Mouse (Mus musculus): ENCODE measurements around the gene Ndufs1. TPM values are rescaled to one million over a fixed set of nuclear protein-coding genes. Genes with fewer than 3 reads are reported as not detected.

Ndufs1 gene
- polyA plus RNA-seq, 1 experiment from 2014 or later: 136 TPM

GRCm38 (mm10) chr1:63129857-63130690 lies 46.6 kb downstream of the Ndufs1 start:
- peak overlapping the region; percentile 48 for H3K4me2 ChIP-seq
- 24% methylated on average over 18 of the region's 18 CpGs for WGBS
- peaks cover 3% of the 10 kb centered on the region for H3K4me1 ChIP-seq
- H3K9ac ChIP-seq: no peak overlapping the region
- no peaks in the 10 kb centered on the region for H3K27me3 ChIP-seq (replicated peaks)
- no peaks in the 10 kb centered on the region for H3K9me3 ChIP-seq
- H3K27ac ChIP-seq: no peak overlapping the region
- peak; percentile 70 for ATAC-seq (replicated peaks)
- 0 out of 2 replicates have a peak, but pooled peaks cover 4% of the 10 kb centered on the region for H3K36me3 ChIP-seq (replicated peaks)
- peak overlapping the region; percentile 24 for H3K4me3 ChIP-seq

GRCm38 (mm10) chr1:63129273-63129672 lies 47.4 kb downstream of the Ndufs1 start:
- 20% methylated on average over 3 of the region's 3 CpGs for WGBS
- Histone ChIP-seq H3K4me3 (no peak overlapping the region), H3K4me1 (peaks cover 3% of the 10 kb centered on the region), H3K36me3 (replicated peaks) (0 out of 2 replicates have a peak, but pooled peaks cover 4% of the 10 kb centered on the region), H3K27ac (no peak overlapping the region), H3K9ac (no peak overlapping the region), H3K9me3 (no peaks in the 10 kb centered on the region), H3K27me3 (replicated peaks) (no peaks in the 10 kb centered on the region), H3K4me2 (peak overlapping the region; percentile 48; the same call in 1 of the 2 replicates)
- ATAC-seq (replicated peaks): no peak

GRCm38 (mm10) chr1:63126206-63126605 lies 50.4 kb downstream of the Ndufs1 start:
- Histone ChIP-seq H3K9ac (no peak overlapping the region), H3K9me3 (no peaks in the 10 kb centered on the region), H3K36me3 (replicated peaks) (peaks cover 20% of the 10 kb centered on the region; the same call in 1 of the 2 replicates), H3K4me3 (no peak overlapping the region), H3K4me1 (peaks cover 3% of the 10 kb centered on the region), H3K4me2 (no peak overlapping the region), H3K27ac (no peak overlapping the region), H3K27me3 (replicated peaks) (no peaks in the 10 kb centered on the region)
- 90% methylated on average over 3 of the region's 3 CpGs for WGBS
- no peak for ATAC-seq (replicated peaks)

DNA sequence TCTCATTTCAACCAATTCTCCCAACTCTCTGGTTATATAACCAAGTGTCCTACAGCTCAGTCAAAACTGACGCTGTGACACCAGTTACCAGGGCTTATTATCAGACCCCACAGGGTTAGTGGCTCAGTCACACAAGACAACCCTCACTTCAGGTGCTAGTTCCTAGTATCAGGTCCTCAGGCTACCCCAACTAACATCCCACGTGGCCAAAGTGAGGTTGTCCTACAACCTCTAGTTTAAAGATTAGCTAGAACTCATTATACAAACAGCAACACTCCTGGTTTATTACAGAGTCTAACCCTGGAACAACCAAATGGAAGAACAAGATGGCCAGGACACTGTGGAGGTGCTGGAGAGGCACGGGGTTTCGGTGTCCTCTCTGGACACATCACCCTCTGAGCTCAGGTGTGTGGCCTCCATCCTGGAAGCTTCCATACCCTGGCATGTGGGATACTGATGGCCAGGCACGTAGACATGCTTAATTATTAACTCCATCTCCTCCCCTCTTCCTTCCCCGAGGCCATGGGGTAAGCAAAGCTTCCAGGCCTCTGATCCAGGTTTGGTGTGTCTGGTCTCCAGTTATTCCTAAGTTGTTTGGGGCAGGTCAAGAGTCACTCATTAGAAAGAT lies 52.7 kb downstream of the Ndufs1 start:
- Histone ChIP-seq H3K27ac (no peak overlapping the region), H3K4me1 (no peaks in the 10 kb centered on the region), H3K4me3 (no peak overlapping the region), H3K36me3 (replicated peaks) (peaks cover 32% of the 10 kb centered on the region), H3K9ac (no peak overlapping the region), H3K27me3 (replicated peaks) (no peaks in the 10 kb centered on the region), H3K9me3 (no peaks in the 10 kb centered on the region), H3K4me2 (no peak overlapping the region)
- 87% methylated on average over 6 of the region's 6 CpGs for WGBS
- ATAC-seq (replicated peaks): no peak

GRCm38 (mm10) chr1:63122005-63122404 lies 54.6 kb downstream of the Ndufs1 start:
- 95% methylated on average over 6 of the region's 6 CpGs for WGBS
- Histone ChIP-seq H3K27ac (no peak overlapping the region), H3K27me3 (replicated peaks) (no peaks in the 10 kb centered on the region), H3K36me3 (replicated peaks) (peaks cover 32% of the 10 kb centered on the region), H3K4me3 (no peak overlapping the region), H3K4me1 (peaks cover 2% of the 10 kb centered on the region; the same call in 1 of the 2 replicates), H3K4me2 (no peak overlapping the region), H3K9ac (no peak overlapping the region), H3K9me3 (no peaks in the 10 kb centered on the region)
- ATAC-seq (replicated peaks): no peak

GRCm38 (mm10) chr1:63120382-63120781 lies 56.3 kb downstream of the Ndufs1 start:
- H3K36me3 ChIP-seq (replicated peaks): peaks cover 27% of the 10 kb centered on the region
- H3K4me1 ChIP-seq: peaks cover 19% of the 10 kb centered on the region
- H3K4me3 ChIP-seq: no peak overlapping the region
- no peak for ATAC-seq (replicated peaks)
- no peak overlapping the region for H3K9ac ChIP-seq
- no peak overlapping the region for H3K27ac ChIP-seq
- no peak overlapping the region for H3K4me2 ChIP-seq
- no peaks in the 10 kb centered on the region for H3K27me3 ChIP-seq (replicated peaks)
- WGBS: 97% methylated on average over 2 of the region's 2 CpGs
- no peaks in the 10 kb centered on the region for H3K9me3 ChIP-seq

- no peak overlapping the region for H3K9ac ChIP-seq
- no peak overlapping the region for H3K4me3 ChIP-seq
- H3K27ac ChIP-seq: no peak overlapping the region
- no peaks in the 10 kb centered on the region for H3K27me3 ChIP-seq (replicated peaks)
- peaks cover 27% of the 10 kb centered on the region for H3K36me3 ChIP-seq (replicated peaks)
- H3K9me3 ChIP-seq: no peaks in the 10 kb centered on the region
- 96% methylated on average over 4 of the region's 4 CpGs for WGBS
- H3K4me2 ChIP-seq: no peak overlapping the region
- peaks cover 22% of the 10 kb centered on the region for H3K4me1 ChIP-seq
- ATAC-seq (replicated peaks): no peak
These were observed 57.0 kb downstream of the Ndufs1 start for GRCm38 (mm10) chr1:63119675-63120074.

- Histone ChIP-seq H3K36me3 (replicated peaks) (peaks cover 5% of the 10 kb centered on the region), H3K4me2 (peak overlapping the region; percentile 67), H3K9me3 (no peaks in the 10 kb centered on the region), H3K27me3 (replicated peaks) (no peaks in the 10 kb centered on the region), H3K4me3 (peak overlapping the region; percentile 92), H3K9ac (no peak overlapping the region), H3K27ac (peak overlapping the region; percentile 96), H3K4me1 (peaks cover 38% of the 10 kb centered on the region)
- 50% methylated on average over 3 of the region's 3 CpGs for WGBS
- no peak for ATAC-seq (replicated peaks)
These were observed 61.1 kb downstream of the Ndufs1 start for GRCm38 (mm10) chr1:63115540-63115939.

DNA sequence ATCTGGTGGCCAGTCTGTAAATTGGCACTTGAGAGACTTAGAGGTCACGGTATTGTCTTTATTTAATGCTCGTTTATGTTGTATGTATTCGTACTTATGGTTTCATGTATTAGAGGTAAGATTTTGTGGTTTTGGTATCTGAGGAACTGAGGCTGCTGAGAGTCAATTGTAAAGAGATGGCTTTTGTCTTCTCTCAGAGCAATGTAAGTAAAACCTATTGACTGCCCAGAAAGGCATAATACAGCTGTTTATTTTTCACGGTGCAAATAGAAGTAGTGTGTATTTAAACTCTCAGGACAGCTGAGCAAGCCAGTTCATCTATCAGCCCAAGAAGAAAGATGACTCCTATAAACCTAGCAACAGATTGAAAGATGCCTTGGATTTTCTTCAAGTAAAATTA lies 61.5 kb downstream of the Ndufs1 start:
- Histone ChIP-seq H3K27ac (peak overlapping the region; percentile 96), H3K36me3 (replicated peaks) (peaks cover under 1% of the 10 kb centered on the region; the same call in 1 of the 2 replicates), H3K4me1 (peaks cover 42% of the 10 kb centered on the region), H3K27me3 (replicated peaks) (no peaks in the 10 kb centered on the region), H3K9ac (peak overlapping the region; percentile 96), H3K9me3 (no peaks in the 10 kb centered on the region), H3K4me2 (peak overlapping the region; percentile 67), H3K4me3 (peak overlapping the region; percentile 92)
- WGBS: 12% methylated on average over 4 of the region's 4 CpGs
- no peak for ATAC-seq (replicated peaks)

DNA sequence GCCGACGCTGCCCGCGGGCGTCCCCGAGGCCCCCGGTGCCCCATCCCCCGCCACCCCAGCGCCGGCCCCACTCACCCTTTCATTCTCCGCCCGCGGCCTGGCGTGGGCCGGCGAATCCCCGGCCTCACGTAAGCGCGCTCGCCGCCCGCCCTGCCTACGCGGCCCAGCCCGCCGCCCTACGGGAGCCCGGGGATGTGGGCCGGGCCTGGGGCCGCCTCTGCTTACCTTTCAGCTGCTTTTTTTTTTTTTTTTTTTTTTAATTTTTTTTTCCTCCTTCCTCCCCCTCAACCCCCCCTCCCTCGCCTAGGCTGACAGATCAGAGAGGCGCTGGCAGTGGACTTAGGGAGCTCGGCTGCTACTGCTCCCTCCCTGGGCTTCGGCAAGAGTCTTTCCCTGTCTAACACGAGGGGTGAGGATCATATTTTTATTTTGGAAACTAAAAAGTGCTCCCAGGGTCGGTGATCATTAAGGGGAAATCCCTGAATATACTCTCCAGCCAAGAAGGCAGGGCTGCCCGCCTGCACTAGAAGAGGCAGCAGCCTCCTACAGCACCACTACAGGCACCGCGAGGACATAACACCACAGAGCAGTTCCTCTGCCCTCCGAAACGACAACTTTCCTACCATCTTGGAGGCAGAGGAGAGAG lies 62.4 kb downstream of the Ndufs1 start, which contains the start of gene Ino80d:
Ino80d (minus strand) TSS at position 532 of the 646 bp plus-strand sequence.
- peak within 1 kb of the TSS; percentile 96 for H3K9ac ChIP-seq
- no peaks in the 10 kb centered on the region for H3K36me3 ChIP-seq (replicated peaks)
- peak within 1 kb of the TSS; percentile 92 for H3K4me3 ChIP-seq
- peak; percentile 93 for ATAC-seq (replicated peaks)
- H3K27me3 ChIP-seq (replicated peaks): no peaks in the 10 kb centered on the region
- H3K4me2 ChIP-seq: peak within 1 kb of the TSS; percentile 67
- 1% methylated on average over 38 of the region's 42 CpGs for WGBS
- H3K9me3 ChIP-seq: no peaks in the 10 kb centered on the region
- peaks cover 45% of the 10 kb centered on the region for H3K4me1 ChIP-seq
- peak within 1 kb of the TSS; percentile 96 for H3K27ac ChIP-seq

GRCm38 (mm10) chr1:63113274-63114135 lies 63.1 kb downstream of the Ndufs1 start:
- Histone ChIP-seq H3K9me3 (no peaks in the 10 kb centered on the region), H3K4me2 (peak overlapping the region; percentile 67), H3K27me3 (replicated peaks) (no peaks in the 10 kb centered on the region), H3K4me1 (peaks cover 45% of the 10 kb centered on the region), H3K4me3 (peak overlapping the region; percentile 92), H3K27ac (peak overlapping the region; percentile 96), H3K9ac (peak overlapping the region; percentile 96), H3K36me3 (replicated peaks) (no peaks in the 10 kb centered on the region)
- under 1% methylated on average over 68 of the region's 92 CpGs for WGBS
- ATAC-seq (replicated peaks): peak; percentile 53
